ENCODE assay signal across 10 mouse cellular contexts in genomic region chr17:45169257-45169994, GRCm38 (mm10).
DNase-seq lines count a peak whose midpoint lies in the region; ATAC-seq and TF ChIP-seq lines count a peak whose summit lies in the region.
"Had no signal": no experiment of that assay in that cellular context is flagged by ENCODE, and none has a peak within 500 bp of the region (broad histone marks: within the 10 kb centered on the region; RNA-seq: fewer than 3 reads in every experiment).

No protein-coding gene starts in this region.

- DNase-seq in hindbrain, embryonic 11.5 days (ENCODE audit: low spot score), result no peak
- DNase-seq in left cerebral cortex, postnatal 25 days (ENCODE audit: low spot score in 2 of 2), result peak; percentile 62 to 86
- peak; percentile 50 for DNase-seq in right cerebral cortex, postnatal 25 days
- DNase-seq in heart, adult 11 months, result no peak
- DNase-seq in gastrocnemius, adult 2 months, result no peak
- DNase-seq in spleen, adult 18-20 months, result no peak

- no peak overlapping the region for H3K4me2 ChIP-seq in hindbrain, embryonic 13.5 days
- H3K4me2 ChIP-seq in hindbrain, embryonic 11.5 days (replicated peaks; ENCODE audit: low read depth, low read length), result no peak overlapping the region
- no peak overlapping the region for H3K4me2 ChIP-seq in hindbrain, embryonic 15.5 days
- H3K4me2 ChIP-seq: liver, embryonic 15.5 days; neural tube, embryonic 12.5 days had no signal

- 60% methylated on average over 10 of the region's 10 CpGs for WGBS in hindbrain, embryonic 13.5 days
- 78% methylated on average over 9 of the region's 10 CpGs for WGBS in hindbrain, embryonic 11.5 days
- WGBS in hindbrain, embryonic 15.5 days, result 56% methylated on average over 10 of the region's 10 CpGs

- no peak for TF ChIP-seq CTCF in gastrocnemius, adult 2 months (IDR thresholded peaks at IDR 0.05)

- no peaks in the 10 kb centered on the region for H3K36me3 ChIP-seq in hindbrain, embryonic 13.5 days
- no peaks in the 10 kb centered on the region for H3K36me3 ChIP-seq in hindbrain, embryonic 11.5 days (ENCODE audit: control insufficient read depth, insufficient read depth, low read length)
- no peaks in the 10 kb centered on the region for H3K36me3 ChIP-seq in hindbrain, embryonic 15.5 days
- H3K36me3 ChIP-seq: liver, embryonic 15.5 days; neural tube, embryonic 12.5 days had no signal

- no peak overlapping the region for H3K9ac ChIP-seq in hindbrain, embryonic 13.5 days
- no peak overlapping the region for H3K9ac ChIP-seq in hindbrain, embryonic 11.5 days (ENCODE audit: low read depth, low read length)
- H3K9ac ChIP-seq in hindbrain, embryonic 15.5 days, result no peak overlapping the region
- H3K9ac ChIP-seq: liver, embryonic 15.5 days; neural tube, embryonic 12.5 days had no signal

- ATAC-seq in hindbrain, embryonic 13.5 days (ENCODE audit: low FRiP score), result no peak
- no peak for ATAC-seq in hindbrain, embryonic 11.5 days (ENCODE audit: low FRiP score)
- ATAC-seq in hindbrain, embryonic 15.5 days (ENCODE audit: low FRiP score, low read depth), result 0 out of 2 replicates have a peak, but pooled peaks have one; percentile 25

- intact Hi-C loops in left cerebral cortex, postnatal 25 days (cut with DNase I), result loop anchor here (2.0 kb wide), 1 partner anchor 73 kb away; no protein-coding TSS in a partner anchor
- intact Hi-C loops in gastrocnemius, adult 2 months (cut with DNase I), result no loop called here

- peak overlapping the region; percentile 40; the same call in 1 of the 2 replicates for H3K27ac ChIP-seq in hindbrain, embryonic 13.5 days
- no peak overlapping the region for H3K27ac ChIP-seq in hindbrain, embryonic 11.5 days (ENCODE audit: low read depth, low read length)
- H3K27ac ChIP-seq in hindbrain, embryonic 15.5 days (replicated peaks), result no peak overlapping the region
- no peak overlapping the region for H3K27ac ChIP-seq in gastrocnemius, adult 2 months
- H3K27ac ChIP-seq: liver, embryonic 15.5 days; neural tube, embryonic 12.5 days had no signal

- no peak overlapping the region for H3K4me3 ChIP-seq in hindbrain, embryonic 13.5 days
- H3K4me3 ChIP-seq in hindbrain, embryonic 11.5 days (ENCODE audit: low read depth, low read length), result no peak overlapping the region
- H3K4me3 ChIP-seq in hindbrain, embryonic 15.5 days, result no peak overlapping the region
- no peak overlapping the region for H3K4me3 ChIP-seq in gastrocnemius, adult 2 months
- H3K4me3 ChIP-seq: liver, embryonic 15.5 days; neural tube, embryonic 12.5 days had no signal

- no peaks in the 10 kb centered on the region for H3K27me3 ChIP-seq in hindbrain, embryonic 13.5 days
- no peaks in the 10 kb centered on the region for H3K27me3 ChIP-seq in hindbrain, embryonic 11.5 days (ENCODE audit: control insufficient read depth, insufficient read depth, low read length)
- no peaks in the 10 kb centered on the region for H3K27me3 ChIP-seq in hindbrain, embryonic 15.5 days
- H3K27me3 ChIP-seq: liver, embryonic 15.5 days; neural tube, embryonic 12.5 days had no signal

- H3K4me1 ChIP-seq in hindbrain, embryonic 13.5 days (replicated peaks), result peaks cover 21% of the 10 kb centered on the region
- H3K4me1 ChIP-seq in hindbrain, embryonic 11.5 days (replicated peaks; ENCODE audit: control insufficient read depth, insufficient read depth, low read length), result no peaks in the 10 kb centered on the region
- peaks cover 17% of the 10 kb centered on the region; the same call in 1 of the 2 replicates for H3K4me1 ChIP-seq in hindbrain, embryonic 15.5 days (replicated peaks)
- H3K4me1 ChIP-seq: liver, embryonic 15.5 days had no signal

- no peaks in the 10 kb centered on the region for H3K9me3 ChIP-seq in hindbrain, embryonic 13.5 days
- no peaks in the 10 kb centered on the region for H3K9me3 ChIP-seq in hindbrain, embryonic 11.5 days (ENCODE audit: control insufficient read depth, low read length)
- H3K9me3 ChIP-seq in hindbrain, embryonic 15.5 days, result no peaks in the 10 kb centered on the region
- H3K9me3 ChIP-seq: liver, embryonic 15.5 days; neural tube, embryonic 12.5 days had no signal

Comparison
In these comparisons a context has a peak if more than half of its experiments do, and no peak if none do; other contexts are left out.
1. DNase-seq: peak in left cerebral cortex, postnatal 25 days (2 of 2) and right cerebral cortex, postnatal 25 days (single experiment); none in hindbrain, embryonic 11.5 days (single experiment), heart, adult 11 months (single experiment), gastrocnemius, adult 2 months (single experiment) and spleen, adult 18-20 months (0 of 2).